Mouse (Mus musculus): Measurements from ENCODE around the gene Mcm3ap. TPM values are rescaled to one million over a fixed set of nuclear protein-coding genes. Genes with fewer than 3 reads are reported as not detected.

Mcm3ap gene
- polyA plus RNA-seq (2017; shearing (Covaris generic)), result 10 to 100 TPM; 41.0 to 56.4 (median 54.3) TPM

- peak; percentile 96 for ATAC-seq
Observed at GRCm38 (mm10) chr10:76468203-76469162, at the start of gene Mcm3ap, which contains the start of gene Ybey. Gene Mcm3ap (plus strand): TSS chr10:76468927. Gene Ybey (minus strand): TSS chr10:76469114.

GRCm38 (mm10) chr10:76425674-76426073, 43.1 kb upstream of the Mcm3ap start:
- no peak for ATAC-seq

GRCm38 (mm10) chr10:76433925-76434324, 34.8 kb upstream of the Mcm3ap start:
- no peak for ATAC-seq

GRCm38 (mm10) chr10:76439107-76439890, 29.4 kb upstream of the Mcm3ap start:
- no peak for ATAC-seq

GRCm38 (mm10) chr10:76440281-76440680, 28.4 kb upstream of the Mcm3ap start, which contains the start of gene AC141477.1:
Gene AC141477.1 (minus strand): TSS chr10:76440444.
- no peak for ATAC-seq

- peak; percentile 94 for ATAC-seq
Observed at GRCm38 (mm10) chr10:76442178-76443088, 26.3 kb upstream of the Mcm3ap start, which contains the start of gene Pcnt. Gene Pcnt (minus strand): TSS chr10:76442786.

- no peak for ATAC-seq
Observed at GRCm38 (mm10) chr10:76445996-76446681, 22.6 kb upstream of the Mcm3ap start.

- no peak for ATAC-seq
Observed at GRCm38 (mm10) chr10:76447406-76448229, 21.1 kb upstream of the Mcm3ap start.

- ATAC-seq, result no peak
Observed at GRCm38 (mm10) chr10:76448851-76449250, 19.9 kb upstream of the Mcm3ap start, which contains the start of gene 2610028H24Rik. Gene 2610028H24Rik (plus strand): TSS chr10:76449081.

- ATAC-seq, result peak; percentile 43
Observed at GRCm38 (mm10) chr10:76455289-76455688, 13.4 kb upstream of the Mcm3ap start.

- no peak for ATAC-seq
Observed at GRCm38 (mm10) chr10:76461255-76461654, 7.5 kb upstream of the Mcm3ap start.

GRCm38 (mm10) chr10:76462312-76462711, 6.4 kb upstream of the Mcm3ap start:
- ATAC-seq, result no peak

GRCm38 (mm10) chr10:76462721-76463120, 6.0 kb upstream of the Mcm3ap start:
- ATAC-seq, result no peak

- no peak for ATAC-seq
Observed at GRCm38 (mm10) chr10:76473759-76474158, 5.0 kb downstream of the Mcm3ap start.

- no peak for ATAC-seq
Observed at GRCm38 (mm10) chr10:76480851-76481250, 12.1 kb downstream of the Mcm3ap start.

GRCm38 (mm10) chr10:76481480-76481879, 12.8 kb downstream of the Mcm3ap start:
- no peak for ATAC-seq

GRCm38 (mm10) chr10:76486302-76486701, 17.6 kb downstream of the Mcm3ap start:
- no peak for ATAC-seq

- no peak for ATAC-seq
Observed at GRCm38 (mm10) chr10:76488265-76488664, 19.5 kb downstream of the Mcm3ap start.

- ATAC-seq, result no peak
Observed at GRCm38 (mm10) chr10:76489205-76489604, 20.5 kb downstream of the Mcm3ap start.

- ATAC-seq, result no peak
Observed at GRCm38 (mm10) chr10:76493527-76493926, 24.8 kb downstream of the Mcm3ap start.

Data from inflammation-experienced regulatory T-cells, adult 6 months (primary cell).